Mouse (Mus musculus) forebrain, embryonic 14.5 days (tissue): ENCODE results near the gene Krtap5-4. TPM values are rescaled to one million over a fixed set of nuclear protein-coding genes. Genes with fewer than 3 reads are reported as not detected.
"Not testable (repeated sequence)": the region's sequence is repeated elsewhere in the genome, so short reads cannot be mapped to it uniquely, and the experiment has no call there.

Experiments used
- ATAC-seq: fragments of 200-750 bp; cut with Nextera tagmentation; 2 replicates; pipeline ENCODE4 v1.8.0; 2017; ENCODE audit warnings: mild to moderate bottlenecking, moderate library complexity
- DNase-seq: peaks from one replicate; pipeline ENCODE4 v3.0.0-alpha.2; 2015; ENCODE audit warnings: low spot score
- H3K27ac ChIP-seq: fragments of 300-500 bp; sonication (generic); 2 replicates; pipeline ENCODE4 v1.5.1; 2014; ENCODE audit warnings: low read depth, mild to moderate bottlenecking, control low read depth, low read length, moderate library complexity
- H3K27me3 ChIP-seq: fragments of 300-500 bp; sonication (generic); replicated peaks from 2 replicates; pipeline ENCODE4 v1.6.1; 2014; ENCODE audit warnings: low read length, control low read depth, mixed read lengths; ENCODE audit not compliant: control insufficient read depth, insufficient read depth
- H3K36me3 ChIP-seq: fragments of 300-500 bp; sonication (generic); 2 replicates; pipeline ENCODE4 v1.6.1; 2014; ENCODE audit warnings: low read length, control low read depth; ENCODE audit not compliant: control insufficient read depth, insufficient read depth
- H3K4me1 ChIP-seq: fragments of 300-500 bp; sonication (generic); 2 replicates; pipeline ENCODE4 v1.6.1; 2014; ENCODE audit warnings: antibody characterized with exemption, low read length, control low read depth; ENCODE audit not compliant: control insufficient read depth, insufficient read depth
- H3K4me2 ChIP-seq: fragments of 300-500 bp; sonication (generic); 2 replicates; pipeline ENCODE4 v1.6.1; 2014; ENCODE audit warnings: mild to moderate bottlenecking, control low read depth, low read length
- H3K4me3 ChIP-seq: fragments of 300-500 bp; sonication (generic); 2 replicates; pipeline ENCODE4 v1.5.1; 2014; ENCODE audit warnings: low read depth, low read length, control low read depth
- H3K9ac ChIP-seq: fragments of 300-500 bp; sonication (generic); 2 replicates; pipeline ENCODE4 v1.6.1; 2014; ENCODE audit warnings: mild to moderate bottlenecking, low read length, control low read depth, moderate library complexity
- H3K9me3 ChIP-seq: fragments of 300-500 bp; sonication (generic); replicated peaks from 2 replicates; pipeline ENCODE4 v1.6.1; 2016; ENCODE audit warnings: low read length, control low read depth, mixed read lengths; ENCODE audit not compliant: control insufficient read depth
- WGBS: fragments of 180-500 bp; shearing (Covaris S2); extraction: QIAGEN DNeasy Blood & Tissue Kit; methylation state at CpG from one replicate; pipeline ENCODE4 v1.1.7; 2014; 5-methylcytosine and 5-hydroxymethylcytosine counted together
- polyA plus RNA-seq: library from polyadenylated mRNA; unstranded; fragments of >200 nt; fragmentation: Nextera tagmentation; extraction: Ambion mirVana; gene quantifications from 2 replicates; pipeline ENCODE4 v1.2.1, GENCODE M21; 2014

Gene Krtap5-4
- polyA plus RNA-seq, 1 experiment from 2014 or later, result not detected

DNA sequence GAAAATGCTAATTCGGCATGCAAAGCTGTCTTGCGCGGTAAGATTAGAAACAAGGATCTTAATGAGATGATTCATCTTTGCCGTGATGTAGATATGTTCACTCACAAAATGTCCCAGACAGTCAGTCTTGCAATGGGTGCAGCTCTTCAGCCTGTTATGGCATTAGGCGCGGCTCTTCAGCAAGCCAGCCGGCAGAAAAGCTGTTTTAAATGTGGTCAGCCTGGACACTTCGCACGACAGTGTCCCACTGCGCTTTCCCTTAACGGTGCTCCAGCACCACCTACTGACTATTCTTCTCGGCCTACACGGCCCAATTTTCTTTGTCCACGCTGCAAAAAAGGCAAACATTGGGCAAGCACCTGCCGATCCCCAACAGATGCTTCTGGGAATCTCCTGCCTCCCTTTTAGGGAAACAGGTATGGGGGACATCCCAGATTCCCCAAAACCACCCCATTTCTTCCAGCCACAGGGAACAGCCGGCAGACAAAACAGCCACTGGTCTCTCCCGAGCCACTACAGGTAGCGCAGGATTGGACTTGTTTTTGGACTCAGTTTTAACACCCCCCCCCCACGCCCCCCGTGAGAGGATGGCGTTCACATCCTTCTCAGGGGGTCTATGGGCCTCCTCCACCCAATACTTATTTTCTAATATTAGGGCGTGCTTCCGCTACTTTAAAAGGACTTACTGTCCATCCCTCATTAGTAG lies 18.1 kb upstream of the Krtap5-4 start:
- ATAC-seq (peak; percentile 72), DNase-seq (peak; percentile 63)
- no peaks in the 10 kb centered on the region for H3K27me3 ChIP-seq
- no peaks in the 10 kb centered on the region for H3K36me3 ChIP-seq
- no peak overlapping the region for H3K27ac ChIP-seq
- H3K9ac ChIP-seq, result peak overlapping the region; percentile 4; the same call in 1 of the 2 replicates
- peak overlapping the region; percentile 47 for H3K4me3 ChIP-seq
- H3K4me1 ChIP-seq, result peaks cover 3% of the 10 kb centered on the region; the same call in 1 of the 2 replicates
- 19% methylated on average over 23 of the region's 23 CpGs for WGBS
- H3K9me3 ChIP-seq, result no peaks in the 10 kb centered on the region
- peak overlapping the region; percentile 83 for H3K4me2 ChIP-seq

- 82% methylated on average over 9 of the region's 9 CpGs for WGBS
- not testable (repeated sequence) for ATAC-seq, H3K36me3 ChIP-seq
Observed at GRCm38 (mm10) chr7:142285910-142286612, 17.3 kb upstream of the Krtap5-4 start.

DNA sequence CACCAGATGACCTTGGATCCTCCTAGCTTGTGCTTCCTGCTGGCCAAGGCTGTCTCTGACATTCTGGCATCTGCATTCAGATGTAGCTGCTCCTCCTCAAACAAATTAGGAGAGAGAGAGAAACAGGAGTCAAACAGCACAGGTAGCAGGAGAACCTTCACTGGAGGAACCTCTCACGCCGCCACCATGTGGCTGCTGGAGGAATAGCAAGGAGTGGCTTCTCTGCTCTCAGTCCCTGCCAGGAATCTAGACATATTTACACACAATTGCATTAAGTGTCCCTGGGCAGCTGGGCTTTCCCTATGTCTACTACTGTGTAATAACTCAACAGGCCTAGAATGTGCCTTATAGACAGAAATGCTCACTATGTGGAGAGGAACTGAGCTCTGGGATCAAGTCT lies 9.5 kb upstream of the Krtap5-4 start:
- not testable (repeated sequence) for H3K4me1 ChIP-seq, H3K27me3 ChIP-seq, H3K4me2 ChIP-seq, H3K4me3 ChIP-seq, H3K27ac ChIP-seq, H3K36me3 ChIP-seq, H3K9ac ChIP-seq, ATAC-seq, H3K9me3 ChIP-seq
- 0% methylated on average over 2 of the region's 2 CpGs for WGBS
- DNase-seq, result peak; percentile 47

More at GRCm38 (mm10) chr7:142285910-142286612, 17.3 kb upstream of the Krtap5-4 start:
- not testable (repeated sequence) for H3K9me3 ChIP-seq, H3K4me3 ChIP-seq, H3K27me3 ChIP-seq, H3K9ac ChIP-seq, H3K4me2 ChIP-seq, H3K27ac ChIP-seq, DNase-seq, H3K4me1 ChIP-seq

DNA sequence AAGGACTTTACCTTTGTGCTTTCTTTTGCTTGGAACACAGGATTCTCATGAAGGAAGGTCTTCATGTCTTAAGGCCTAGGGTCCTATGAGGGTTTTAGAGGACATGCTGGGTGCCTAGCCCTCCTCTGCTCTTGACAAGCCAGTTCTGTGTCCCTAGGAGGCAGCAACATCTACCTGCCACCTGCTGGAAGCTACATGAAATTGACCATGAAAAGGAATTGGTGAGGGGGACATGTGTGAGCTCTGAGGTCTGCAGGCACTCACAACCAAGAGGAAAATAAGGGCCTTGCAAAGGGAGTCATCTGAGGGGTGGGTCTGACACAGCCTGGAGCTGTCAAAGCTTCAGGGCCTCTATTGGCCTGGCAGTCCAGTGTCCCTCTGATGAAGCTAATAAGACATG lies 7.9 kb upstream of the Krtap5-4 start:
- DNase-seq (no peak), ATAC-seq (no peak)
- Histone ChIP-seq H3K9me3 (no peaks in the 10 kb centered on the region), H3K27ac (no peak overlapping the region), H3K4me1 (no peaks in the 10 kb centered on the region), H3K36me3 (no peaks in the 10 kb centered on the region), H3K9ac (no peak overlapping the region), H3K27me3 (no peaks in the 10 kb centered on the region), H3K4me2 (no peak overlapping the region), H3K4me3 (no peak overlapping the region)

DNA sequence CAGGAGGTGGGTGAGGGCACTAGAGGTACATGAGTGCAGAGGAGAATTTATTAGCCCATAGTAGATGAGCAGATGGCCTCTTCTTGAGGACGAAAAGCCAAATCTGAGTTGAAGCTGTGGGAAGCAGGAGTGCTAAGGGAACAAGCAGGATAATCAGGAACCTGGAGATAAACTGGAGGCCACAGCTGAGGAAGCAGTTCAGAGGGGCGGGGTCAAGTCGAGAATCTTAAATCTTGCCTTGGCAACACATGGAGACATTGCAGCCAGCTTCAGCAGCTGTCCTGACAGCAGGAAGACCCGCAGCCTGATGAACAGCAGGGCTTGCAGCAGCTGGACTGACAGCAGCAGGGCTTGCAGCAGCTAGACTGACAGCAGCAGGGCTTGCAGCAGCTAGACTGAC lies 7.2 kb upstream of the Krtap5-4 start:
- not testable (repeated sequence) for H3K9ac ChIP-seq, H3K27me3 ChIP-seq, H3K9me3 ChIP-seq, H3K4me3 ChIP-seq, H3K4me2 ChIP-seq, ATAC-seq, DNase-seq, H3K4me1 ChIP-seq, H3K36me3 ChIP-seq, H3K27ac ChIP-seq
- WGBS, result 34% methylated on average over 4 of the region's 4 CpGs

- H3K4me1 ChIP-seq, H3K27ac ChIP-seq, H3K4me2 ChIP-seq, H3K9ac ChIP-seq, H3K27me3 ChIP-seq, H3K9me3 ChIP-seq, DNase-seq, ATAC-seq, H3K36me3 ChIP-seq, H3K4me3 ChIP-seq: not testable (repeated sequence)
Observed at GRCm38 (mm10) chr7:142297018-142297417, 6.3 kb upstream of the Krtap5-4 start, which contains the start of gene Krtap5-1. Gene Krtap5-1 (minus strand): TSS chr7:142297118.

DNA sequence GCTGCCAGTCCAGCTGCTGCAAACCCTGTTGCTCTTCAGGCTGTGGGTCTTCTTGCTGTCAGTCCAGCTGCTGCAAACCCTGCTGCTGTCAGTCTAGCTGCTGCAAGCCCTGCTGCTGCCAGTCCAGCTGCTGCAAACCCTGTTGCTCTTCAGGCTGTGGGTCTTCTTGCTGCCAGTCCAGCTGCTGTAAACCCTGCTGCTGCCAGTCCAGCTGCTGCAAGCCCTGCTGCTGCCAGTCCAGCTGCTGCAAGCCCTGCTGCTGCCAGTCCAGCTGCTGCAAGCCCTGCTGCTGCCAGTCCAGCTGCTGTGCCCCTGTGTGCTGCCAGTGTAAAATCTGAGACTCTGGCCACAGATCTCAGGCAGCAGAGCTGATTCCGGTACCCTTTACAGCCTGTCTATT lies 580 bp downstream of the Krtap5-4 start:
- 95% methylated on average over 1 of the region's 1 CpGs for WGBS
- not testable (repeated sequence) for H3K4me1 ChIP-seq, H3K9me3 ChIP-seq, H3K27ac ChIP-seq, H3K27me3 ChIP-seq, H3K4me2 ChIP-seq, DNase-seq, H3K9ac ChIP-seq, ATAC-seq, H3K36me3 ChIP-seq, H3K4me3 ChIP-seq

DNA sequence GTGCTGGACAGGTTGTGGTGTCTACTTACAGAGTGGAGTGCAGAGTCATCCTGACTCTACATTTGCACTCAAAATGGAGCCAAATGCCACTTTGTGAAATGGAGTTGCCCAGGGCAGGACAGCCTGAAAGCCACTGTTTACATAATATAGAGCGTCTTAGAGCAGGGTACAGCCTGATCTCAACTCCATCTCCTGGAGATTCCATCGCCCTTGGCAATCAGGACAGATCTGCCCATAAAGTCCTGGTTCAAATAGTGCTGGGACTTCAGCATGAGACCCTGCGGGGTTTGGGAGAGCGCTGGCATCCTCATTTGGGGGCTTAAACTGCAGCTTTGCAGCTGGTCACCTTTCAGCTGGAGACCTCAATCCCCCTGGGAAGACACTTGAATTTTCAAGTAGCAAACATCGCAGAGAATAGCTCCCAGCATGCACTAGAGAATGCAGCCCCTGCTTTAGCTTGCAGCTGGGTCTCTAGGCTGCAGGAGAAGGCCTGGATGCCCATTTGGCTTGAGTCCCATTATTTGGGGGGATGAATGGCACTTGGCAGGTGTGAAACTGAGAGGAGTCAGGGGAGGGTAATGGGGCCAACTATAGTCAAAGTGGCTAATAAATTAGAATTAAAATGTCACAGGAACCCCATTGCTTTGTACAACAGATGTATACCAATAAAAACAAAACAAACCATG lies 11.4 kb downstream of the Krtap5-4 start:
- H3K9me3 ChIP-seq, result no peaks in the 10 kb centered on the region
- H3K27ac ChIP-seq, result no peak overlapping the region
- H3K27me3 ChIP-seq, result no peaks in the 10 kb centered on the region
- peaks cover 6% of the 10 kb centered on the region for H3K4me1 ChIP-seq
- peak; percentile 65 for DNase-seq
- H3K4me3 ChIP-seq, result no peak overlapping the region
- peak; percentile 65; the same call in 1 of the 2 replicates for ATAC-seq
- H3K4me2 ChIP-seq, result no peak overlapping the region
- H3K9ac ChIP-seq, result no peak overlapping the region
- H3K36me3 ChIP-seq, result no peaks in the 10 kb centered on the region
- 60% methylated on average over 5 of the region's 5 CpGs for WGBS
